ENCODE assay signal across 8 mouse cellular contexts in the genomic region with DNA sequence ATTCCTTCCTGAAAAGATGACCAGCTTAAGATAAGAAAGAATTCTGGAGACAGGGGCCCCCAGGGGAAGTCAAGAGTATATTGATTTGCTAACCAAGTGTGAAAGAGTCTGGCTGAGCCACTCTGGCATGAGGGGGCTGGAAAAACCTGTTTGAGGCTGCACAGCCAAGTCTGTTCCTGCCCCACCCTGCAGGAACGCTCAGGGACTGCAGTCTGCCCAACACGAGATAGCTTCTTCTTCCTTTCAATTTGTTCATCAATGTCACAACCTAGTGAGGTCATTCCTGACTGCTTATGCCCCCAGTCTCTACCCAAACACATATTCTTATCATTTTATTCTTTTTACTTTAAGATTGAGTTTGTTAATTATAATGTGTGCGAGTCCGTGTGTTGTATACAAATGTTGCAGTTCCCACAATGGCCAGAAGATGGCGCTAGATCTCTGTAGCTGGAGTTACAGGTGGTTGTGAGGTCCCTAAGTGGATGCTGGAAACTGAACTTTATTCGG.
DNase-seq lines count a peak whose midpoint lies in the region; ATAC-seq and TF ChIP-seq lines count a peak whose summit lies in the region.

No protein-coding gene starts in this region.

- H3K9ac ChIP-seq in heart, postnatal 0 days (replicated peaks; ENCODE audit: low read depth, low read length) = no peak overlapping the region
- no peak overlapping the region for H3K9ac ChIP-seq in kidney, embryonic 15.5 days

- H3K27me3 ChIP-seq in heart, postnatal 0 days (ENCODE audit: control insufficient read depth, insufficient read depth, low read length) = no peaks in the 10 kb centered on the region
- no peaks in the 10 kb centered on the region for H3K27me3 ChIP-seq in heart, embryonic 10.5 days (ENCODE audit: insufficient read depth, poor library complexity, severe bottlenecking)
- no peaks in the 10 kb centered on the region for H3K27me3 ChIP-seq in kidney, embryonic 15.5 days

- no peak for ATAC-seq in heart, postnatal 0 days (ENCODE audit: insufficient read depth, low read depth)
- ATAC-seq in kidney, embryonic 15.5 days (replicated peaks; ENCODE audit: low FRiP score) = peak; percentile 66; the same call in 1 of the 2 replicates
- ATAC-seq in activated CD4-positive, CD25-positive, alpha-beta regulatory T cell, adult 4 months = no peak

- no peak overlapping the region for H3K27ac ChIP-seq in heart, postnatal 0 days (ENCODE audit: low read depth)
- H3K27ac ChIP-seq in heart, embryonic 10.5 days = no peak overlapping the region
- peak overlapping the region; percentile 51 for H3K27ac ChIP-seq in kidney, embryonic 15.5 days

- no peak for TF ChIP-seq EP300 in heart, postnatal 0 days (IDR thresholded peaks at IDR 0.05; ENCODE audit: low read depth)

- WGBS in heart, postnatal 0 days = 35% methylated on average over 6 of the region's 6 CpGs
- WGBS in heart, embryonic 10.5 days = 36% methylated on average over 6 of the region's 6 CpGs
- WGBS in kidney, embryonic 15.5 days = 50% methylated on average over 6 of the region's 6 CpGs

- no peaks in the 10 kb centered on the region for H3K9me3 ChIP-seq in heart, postnatal 0 days (replicated peaks; ENCODE audit: control insufficient read depth, low read length)
- H3K9me3 ChIP-seq in heart, embryonic 10.5 days = no peaks in the 10 kb centered on the region
- H3K9me3 ChIP-seq in kidney, embryonic 15.5 days (replicated peaks) = no peaks in the 10 kb centered on the region

- peak; percentile 31 for TF ChIP-seq CTCF in heart, postnatal 0 days (IDR thresholded peaks at IDR 0.05; ENCODE audit: low read depth)
- TF ChIP-seq CTCF in brain, embryonic 14.5 days (IDR thresholded peaks at IDR 0.05; ENCODE audit: borderline replicate concordance, extremely low read depth, insufficient read depth, insufficient read length) = peak; percentile 55; the same call in 1 of the 2 replicates

- TF ChIP-seq POLR2A in brain, embryonic 14.5 days (IDR thresholded peaks at IDR 0.05; ENCODE audit: borderline replicate concordance, extremely low read depth, insufficient read depth, insufficient read length, poor library complexity, severe bottlenecking) = no peak

- H3K4me1 ChIP-seq in heart, postnatal 0 days (ENCODE audit: control insufficient read depth, insufficient read depth) = no peaks in the 10 kb centered on the region
- H3K4me1 ChIP-seq in heart, embryonic 10.5 days = 0 out of 2 replicates have a peak, but pooled peaks cover 2% of the 10 kb centered on the region
- peaks cover 7% of the 10 kb centered on the region; the same call in 1 of the 2 replicates for H3K4me1 ChIP-seq in kidney, embryonic 15.5 days

- no peak overlapping the region for H3K4me3 ChIP-seq in heart, postnatal 0 days (ENCODE audit: low read depth, low read length)
- no peak overlapping the region for H3K4me3 ChIP-seq in heart, embryonic 10.5 days
- no peak overlapping the region for H3K4me3 ChIP-seq in kidney, embryonic 15.5 days (replicated peaks)

- no peak for DNase-seq in heart, postnatal 0 days (ENCODE audit: low spot score)
- no peak for DNase-seq in heart, embryonic 10.5 days (ENCODE audit: low spot score)
- DNase-seq in A20 (ENCODE audit: low read depth, low spot score) = peak; percentile 1
- peak; percentile 25 for DNase-seq in brain, embryonic 14.5 days (ENCODE audit: low read depth)
- DNase-seq in testis, postnatal 14 days (ENCODE audit: low spot score) = peak; percentile 34
- no peak for DNase-seq in spleen, postnatal 10 days (ENCODE audit: low spot score in 2 of 2)

- H3K4me2 ChIP-seq in heart, postnatal 0 days (ENCODE audit: low read depth, low read length) = no peak overlapping the region
- H3K4me2 ChIP-seq in kidney, embryonic 15.5 days = no peak overlapping the region

- no peaks in the 10 kb centered on the region for H3K36me3 ChIP-seq in heart, postnatal 0 days (replicated peaks; ENCODE audit: control insufficient read depth, insufficient read depth, low read length)
- H3K36me3 ChIP-seq in heart, embryonic 10.5 days = no peaks in the 10 kb centered on the region
- H3K36me3 ChIP-seq in kidney, embryonic 15.5 days = no peaks in the 10 kb centered on the region

Comparison
In these comparisons a context has a peak if more than half of its experiments do, and no peak if none do; other contexts are left out.
1. DNase-seq: peak in A20 (single experiment), brain, embryonic 14.5 days (single experiment) and testis, postnatal 14 days (single experiment); none in heart, postnatal 0 days (single experiment), heart, embryonic 10.5 days (single experiment) and spleen, postnatal 10 days (0 of 2).